Mouse (Mus musculus): ENCODE data around the gene Cwc25. TPM values are rescaled to one million over a fixed set of nuclear protein-coding genes. Genes with fewer than 3 reads are reported as not detected.
"Not testable (repeated sequence)": the region's sequence is repeated elsewhere in the genome, so short reads cannot be mapped to it uniquely, and the experiment has no call there.

Cwc25 gene
- total RNA-seq, 2 experiments from 2014 or later, result 18.8 to 19.4 TPM

- intact Hi-C loops (cut with DNase I), result no loop called here
- no peak for DNase-seq (ENCODE audit: extremely low spot score in 1 of 2, low spot score in 2 of 2)
Observed at GRCm38 (mm10) chr11:97802194-97802470, 35.8 kb upstream of the Cwc25 start.

- no peak for DNase-seq (ENCODE audit: extremely low spot score in 1 of 2, low spot score in 2 of 2)
- intact Hi-C loops (cut with DNase I), result no loop called here
Observed at GRCm38 (mm10) chr11:97801409-97802193, 35.2 kb upstream of the Cwc25 start.

GRCm38 (mm10) chr11:97800691-97801408 lies 34.5 kb upstream of the Cwc25 start:
- DNase-seq (ENCODE audit: extremely low spot score in 1 of 2, low spot score in 2 of 2), result no peak
- intact Hi-C loops (cut with DNase I), result no loop called here

- DNase-seq (ENCODE audit: extremely low spot score in 1 of 2, low spot score in 2 of 2), result peak in 1 of 2 experiments; percentile 87
- intact Hi-C loops (cut with DNase I), result loop anchor here (2.0 to 5.0 kb wide), 3 partner anchors 39 to 187 kb away; partner anchors contain the start of genes Fbxo47 and Plxdc1
Observed at GRCm38 (mm10) chr11:97799994-97800690, 33.8 kb upstream of the Cwc25 start.

- peak; percentile 82 to 92 for DNase-seq (ENCODE audit: extremely low spot score in 1 of 2, low spot score in 2 of 2)
- intact Hi-C loops (cut with DNase I), result loop anchor here (2.0 to 5.0 kb wide), 3 partner anchors 39 to 188 kb away; partner anchors contain the start of genes Fbxo47 and Plxdc1
Observed at GRCm38 (mm10) chr11:97799146-97799993, 33.0 kb upstream of the Cwc25 start.

DNA sequence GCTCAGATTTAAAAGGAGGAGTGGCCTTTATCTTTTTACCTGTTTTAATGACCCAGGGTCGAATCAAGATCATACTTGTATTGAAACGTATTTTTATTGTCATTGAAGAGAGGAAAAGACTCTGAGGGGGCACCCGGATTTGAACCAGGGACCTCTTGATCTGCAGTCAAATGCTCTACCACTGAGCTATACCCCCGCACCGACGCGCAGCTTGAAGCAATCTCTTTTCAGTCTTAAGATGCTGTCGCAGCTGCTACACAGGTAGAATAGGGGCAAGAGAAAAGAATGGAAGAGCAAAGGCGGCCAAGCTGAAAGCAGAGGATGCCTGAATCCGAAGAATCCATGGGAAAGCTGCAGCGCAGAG lies 32.4 kb upstream of the Cwc25 start, which contains the start of gene Lasp1:
TSS of gene Lasp1 (plus strand) at position 219 of the 364 bp plus-strand sequence.
- DNase-seq (ENCODE audit: extremely low spot score in 1 of 2, low spot score in 2 of 2), result peak; percentile 85 to 87
- intact Hi-C loops (cut with DNase I), result loop anchor here (2.0 to 5.0 kb wide), 3 partner anchors 40 to 189 kb away; partner anchors contain the start of genes Fbxo47 and Plxdc1

- no peak for DNase-seq (ENCODE audit: extremely low spot score in 1 of 2, low spot score in 2 of 2)
- intact Hi-C loops (cut with DNase I), result loop anchor here (2.0 to 5.0 kb wide), 3 partner anchors 41 to 189 kb away; partner anchors contain the start of genes Fbxo47 and Plxdc1
Observed at GRCm38 (mm10) chr11:97798083-97798435, 31.7 kb upstream of the Cwc25 start.

- DNase-seq (ENCODE audit: extremely low spot score in 1 of 2, low spot score in 2 of 2), result no peak
- intact Hi-C loops (cut with DNase I), result loop anchor here (2.0 to 5.0 kb wide), 3 partner anchors 41 to 190 kb away; partner anchors contain the start of genes Fbxo47 and Plxdc1
Observed at GRCm38 (mm10) chr11:97797369-97798082, 31.2 kb upstream of the Cwc25 start.

GRCm38 (mm10) chr11:97796910-97797309 lies 30.6 kb upstream of the Cwc25 start:
- intact Hi-C loops (cut with DNase I), result loop anchor here (5.0 kb wide), 2 partner anchors 85 to 190 kb away; partner anchors contain the start of genes Fbxo47 and Plxdc1
- peak; percentile 72 to 74 for DNase-seq (ENCODE audit: extremely low spot score in 1 of 2, low spot score in 2 of 2)

DNA sequence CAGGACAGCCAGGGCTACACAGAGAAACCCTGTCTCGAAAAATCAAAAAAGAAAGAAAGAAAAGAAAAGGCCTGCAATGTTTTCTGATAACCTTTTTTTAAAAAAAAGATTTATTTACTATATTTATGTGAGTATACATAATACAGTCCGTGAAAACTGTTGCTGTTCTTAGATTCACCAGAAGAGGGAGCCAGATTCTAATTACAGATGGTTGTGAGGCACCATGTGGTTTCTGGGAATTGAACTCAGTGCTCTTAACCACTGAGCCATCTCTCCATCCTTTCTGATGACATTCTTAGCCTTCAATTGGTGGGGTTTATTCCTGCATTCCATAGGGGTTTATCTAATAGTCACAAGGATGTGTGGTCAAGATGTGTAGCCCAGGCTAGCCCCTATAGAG lies 26.8 kb upstream of the Cwc25 start:
- intact Hi-C loops (cut with DNase I), result no loop called here
- no peak for DNase-seq (ENCODE audit: extremely low spot score in 1 of 2, low spot score in 2 of 2)

DNA sequence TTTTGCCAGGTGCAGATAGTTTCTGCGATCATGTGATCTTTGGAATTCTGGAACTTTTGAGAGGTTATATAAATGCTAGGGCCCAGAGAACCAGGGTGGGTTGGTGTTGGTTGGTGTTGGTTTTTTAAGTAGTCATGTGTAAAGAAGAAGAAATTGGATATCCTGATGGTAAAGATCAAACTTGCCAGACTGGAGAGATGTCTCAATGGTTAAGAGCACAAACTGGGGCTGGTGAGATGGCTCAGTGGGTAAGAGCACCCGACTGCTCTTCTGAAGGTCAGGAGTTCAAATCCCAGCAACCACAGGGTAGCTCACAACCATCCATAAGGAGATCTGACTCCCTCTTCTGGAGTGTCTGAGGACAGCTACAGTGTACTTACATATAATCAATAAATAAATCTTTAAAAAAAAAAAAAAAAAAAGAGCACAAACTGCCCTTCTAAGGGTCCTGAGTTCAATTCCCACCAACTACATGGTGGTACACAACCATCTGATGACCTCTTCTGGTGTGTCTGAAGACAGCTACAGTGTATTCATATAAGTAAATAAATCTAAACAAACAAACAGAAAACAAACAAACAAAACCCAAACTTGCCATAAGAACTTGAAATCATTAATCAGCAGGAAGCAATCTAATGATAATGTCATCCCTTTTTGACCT lies 24.6 kb upstream of the Cwc25 start:
- DNase-seq (ENCODE audit: extremely low spot score in 1 of 2, low spot score in 2 of 2); intact Hi-C loops (cut with DNase I): not testable (repeated sequence)

DNA sequence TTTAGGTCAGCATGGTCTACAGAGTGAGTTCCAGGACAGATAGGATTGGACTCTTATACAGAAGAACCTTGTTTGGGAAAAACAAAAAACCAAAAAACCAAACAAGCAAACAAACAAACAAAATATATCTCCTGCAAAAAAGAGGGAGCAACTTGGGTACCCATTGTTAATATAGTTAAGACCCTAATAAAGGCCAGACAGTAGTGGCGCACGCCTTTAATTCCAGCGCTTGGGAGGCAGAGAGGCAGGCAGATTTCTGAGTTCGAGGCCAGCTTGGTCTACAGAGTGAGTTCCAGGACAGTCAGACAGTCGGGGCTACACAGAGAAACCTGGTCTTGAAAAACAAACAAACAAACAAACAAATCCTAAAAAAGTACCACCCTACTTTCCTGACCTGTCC lies 23.4 kb upstream of the Cwc25 start:
- no peak for DNase-seq (ENCODE audit: extremely low spot score in 1 of 2, low spot score in 2 of 2)
- intact Hi-C loops (cut with DNase I), result no loop called here

DNA sequence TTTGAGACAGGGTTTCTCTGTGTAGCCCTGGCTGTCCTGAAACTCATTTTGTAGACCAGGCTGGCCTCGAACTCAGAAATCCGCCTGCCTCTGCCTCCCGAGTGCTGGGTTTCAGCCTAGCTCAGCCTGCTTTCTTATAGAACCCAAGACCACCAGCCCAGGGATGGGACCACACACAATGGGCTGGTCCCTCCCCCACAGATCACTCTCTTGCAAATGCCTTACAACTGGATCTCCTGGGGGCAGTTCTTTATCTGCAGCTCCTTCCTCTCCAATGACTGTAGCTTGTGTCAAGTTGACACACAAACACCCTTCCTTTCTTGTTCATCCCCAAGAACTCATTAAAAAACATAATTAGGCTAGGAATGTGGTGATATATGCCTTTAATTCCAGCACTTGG lies 21.6 kb upstream of the Cwc25 start:
- intact Hi-C loops (cut with DNase I), result no loop called here

GRCm38 (mm10) chr11:97782564-97782895 lies 16.2 kb upstream of the Cwc25 start:
- no peak for DNase-seq (ENCODE audit: extremely low spot score in 1 of 2, low spot score in 2 of 2)
- intact Hi-C loops (cut with DNase I), result loop anchor here (5.0 kb wide), 1 partner anchor 100 kb away; the partner anchor contains the start of gene Fbxo47

More for the DNA sequence above, 21.6 kb upstream of the Cwc25 start:
- DNase-seq (ENCODE audit: extremely low spot score in 1 of 2, low spot score in 2 of 2), result no peak

- intact Hi-C loops (cut with DNase I), result loop anchor here (5.0 kb wide), 1 partner anchor 100 kb away; the partner anchor contains the start of gene Fbxo47
- peak; percentile 99 to 100 for DNase-seq (ENCODE audit: extremely low spot score in 1 of 2, low spot score in 2 of 2)
Observed at GRCm38 (mm10) chr11:97781832-97782563, 15.6 kb upstream of the Cwc25 start, which contains the start of gene Rpl23. Gene Rpl23 (minus strand): TSS chr11:97782437.

DNA sequence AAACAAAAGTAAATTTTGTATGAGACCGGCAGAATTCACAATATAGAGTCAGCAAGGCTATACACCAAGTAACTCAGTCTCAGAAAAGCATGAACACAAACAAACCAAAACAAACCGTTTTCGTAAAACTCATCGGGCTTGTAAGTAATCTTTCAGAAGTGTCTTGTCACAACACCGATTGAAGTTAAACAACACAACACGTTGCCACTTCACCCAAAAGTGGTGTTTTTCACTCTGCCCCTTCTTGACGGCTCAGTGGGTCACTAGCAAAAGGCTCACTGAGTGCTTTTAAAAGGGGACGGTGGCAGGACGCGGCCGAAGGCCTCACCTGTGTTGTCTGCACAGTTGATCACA lies 15.1 kb upstream of the Cwc25 start:
- intact Hi-C loops (cut with DNase I), result loop anchor here (5.0 kb wide), 1 partner anchor 101 kb away; the partner anchor contains the start of gene Fbxo47
- DNase-seq (ENCODE audit: extremely low spot score in 1 of 2, low spot score in 2 of 2), result no peak
